Mouse (Mus musculus) neural tube, postnatal 0 days (tissue): Measurements from ENCODE around the gene Cyp2c40. TPM values are rescaled to one million over a fixed set of nuclear protein-coding genes. Genes with fewer than 3 reads are reported as not detected.

Experiments used
- polyA plus RNA-seq: library from polyadenylated mRNA; unstranded; fragments of >200 nt; fragmentation: Nextera tagmentation; extraction: Ambion mirVana; gene quantifications from 2 replicates; pipeline ENCODE4 v1.2.1, GENCODE M21; 2015

The Cyp2c40 gene
- not detected in 2 replicates for polyA plus RNA-seq

GRCm38 (mm10) chr19:39812714-39813113 lies at the start of gene Cyp2c40:
Gene Cyp2c40 (minus strand): TSS chr19:39812814.

GRCm38 (mm10) chr19:39740920-39741319 lies 71.7 kb downstream of the Cyp2c40 start, which contains the start of gene Cyp2c68:
Gene Cyp2c68 (minus strand): TSS chr19:39741054.

Other genes starting within 250 kb of the Cyp2c40 start
- not detected in 2 replicates for gene Cyp2c67, start 163.8 kb downstream of the Cyp2c40 start, polyA plus RNA-seq
- 0.12 TPM in 1 of 2 replicates, not detected in the other for gene Cyp2c68, start 71.8 kb downstream of the Cyp2c40 start, polyA plus RNA-seq
- not detected in 2 replicates for gene Cyp2c69, start 74.0 kb upstream of the Cyp2c40 start, polyA plus RNA-seq
- not detected in 2 replicates for gene Cyp2c37, start 179.6 kb upstream of the Cyp2c40 start, polyA plus RNA-seq